Mouse (Mus musculus) G1E-ER4 (cell line): ENCODE measurements around the gene Ndufa12. TPM values are rescaled to one million over a fixed set of nuclear protein-coding genes. Genes with fewer than 3 reads are reported as not detected.

Experiments used
- GATA1 ChIP-seq: IDR thresholded peaks from one replicate; pipeline ENCODE4 v1.8.0; 2012; ENCODE audit warnings: low read length, inconsistent platforms
- polyA plus RNA-seq: library from polyadenylated mRNA; stranded (reverse); fragments of >175 nt; gene quantifications from 2 replicates; pipeline ENCODE4 v1.2.3, GENCODE M21; 2012

Gene Ndufa12
- polyA plus RNA-seq, result 674 and 1,203 TPM in 2 replicates

- TF ChIP-seq GATA1, result no peak
These were observed at the start of gene Ndufa12 for GRCm38 (mm10) chr10:94198482-94199405. TSS of gene Ndufa12 (plus strand) at chr10:94198720.

- no peak for TF ChIP-seq GATA1
These were observed 47.0 kb upstream of the Ndufa12 start for GRCm38 (mm10) chr10:94151488-94151887.

- TF ChIP-seq GATA1, result no peak
These were observed 44.7 kb upstream of the Ndufa12 start for GRCm38 (mm10) chr10:94153841-94154240.

GRCm38 (mm10) chr10:94158962-94159361 lies 39.6 kb upstream of the Ndufa12 start:
- TF ChIP-seq GATA1, result no peak

GRCm38 (mm10) chr10:94159406-94159805 lies 39.1 kb upstream of the Ndufa12 start:
- no peak for TF ChIP-seq GATA1

- no peak for TF ChIP-seq GATA1
These were observed 37.3 kb upstream of the Ndufa12 start for GRCm38 (mm10) chr10:94161051-94161765.

- no peak for TF ChIP-seq GATA1
These were observed 36.5 kb upstream of the Ndufa12 start for GRCm38 (mm10) chr10:94162031-94162430.

GRCm38 (mm10) chr10:94164104-94164845 lies 34.2 kb upstream of the Ndufa12 start:
- no peak for TF ChIP-seq GATA1

GRCm38 (mm10) chr10:94165426-94165825 lies 33.1 kb upstream of the Ndufa12 start:
- no peak for TF ChIP-seq GATA1

GRCm38 (mm10) chr10:94167051-94167750 lies 31.3 kb upstream of the Ndufa12 start:
- TF ChIP-seq GATA1, result no peak

- no peak for TF ChIP-seq GATA1
These were observed 26.9 kb upstream of the Ndufa12 start for GRCm38 (mm10) chr10:94171440-94172130.

- TF ChIP-seq GATA1, result no peak
These were observed 26.4 kb upstream of the Ndufa12 start for GRCm38 (mm10) chr10:94172137-94172536.

- TF ChIP-seq GATA1, result no peak
These were observed 25.8 kb upstream of the Ndufa12 start for GRCm38 (mm10) chr10:94172706-94173105.

- no peak for TF ChIP-seq GATA1
These were observed 23.9 kb upstream of the Ndufa12 start for GRCm38 (mm10) chr10:94174652-94175051.
